Mouse (Mus musculus) embryonic facial prominence, embryonic 10.5 days (tissue): ENCODE results near the gene Matn1. TPM values are rescaled to one million over a fixed set of nuclear protein-coding genes. Genes with fewer than 3 reads are reported as not detected.
A peak's percentile ranks its signal among the peaks of the same experiment; 100 is the strongest.

ENCODE experiments used
- DNase-seq: peaks from one replicate; pipeline ENCODE4 v3.0.0-alpha.2; 2017; ENCODE audit warnings: low spot score
- H3K27ac ChIP-seq: fragments of 300-500 bp; sonication (generic); replicated peaks from 2 replicates; pipeline ENCODE4 v1.5.1; 2016; ENCODE audit warnings: mild to moderate bottlenecking
- H3K27me3 ChIP-seq: fragments of 300-500 bp; sonication (generic); replicated peaks from 2 replicates; pipeline ENCODE4 v1.6.1; 2016; ENCODE audit warnings: low read depth, mild to moderate bottlenecking; ENCODE audit not compliant: poor library complexity, severe bottlenecking
- H3K36me3 ChIP-seq: fragments of 300-500 bp; sonication (generic); replicated peaks from 2 replicates; pipeline ENCODE4 v1.6.1; 2016; ENCODE audit warnings: mild to moderate bottlenecking, moderate library complexity
- H3K4me1 ChIP-seq: fragments of 300-500 bp; sonication (generic); 2 replicates; pipeline ENCODE4 v1.6.1; 2016
- H3K4me3 ChIP-seq: fragments of 300-500 bp; sonication (generic); 2 replicates; pipeline ENCODE4 v1.5.1; 2016; ENCODE audit warnings: mild to moderate bottlenecking, moderate library complexity
- H3K9me3 ChIP-seq: fragments of 300-500 bp; sonication (generic); 2 replicates; pipeline ENCODE4 v1.6.1; 2016; ENCODE audit warnings: mild to moderate bottlenecking
- WGBS: fragments of 180-500 bp; shearing (Covaris S2); methylation state at CpG from one replicate; pipeline ENCODE4 v1.1.7; 2016; 5-methylcytosine and 5-hydroxymethylcytosine counted together
- polyA plus RNA-seq: library from polyadenylated mRNA; unstranded; fragments of >200 nt; fragmentation: Nextera tagmentation; extraction: Ambion mirVana; gene quantifications from 2 replicates; pipeline ENCODE4 v1.2.1, GENCODE M21; 2016

The Matn1 gene
- polyA plus RNA-seq, 1 experiment from 2014 or later, result not detected

DNA sequence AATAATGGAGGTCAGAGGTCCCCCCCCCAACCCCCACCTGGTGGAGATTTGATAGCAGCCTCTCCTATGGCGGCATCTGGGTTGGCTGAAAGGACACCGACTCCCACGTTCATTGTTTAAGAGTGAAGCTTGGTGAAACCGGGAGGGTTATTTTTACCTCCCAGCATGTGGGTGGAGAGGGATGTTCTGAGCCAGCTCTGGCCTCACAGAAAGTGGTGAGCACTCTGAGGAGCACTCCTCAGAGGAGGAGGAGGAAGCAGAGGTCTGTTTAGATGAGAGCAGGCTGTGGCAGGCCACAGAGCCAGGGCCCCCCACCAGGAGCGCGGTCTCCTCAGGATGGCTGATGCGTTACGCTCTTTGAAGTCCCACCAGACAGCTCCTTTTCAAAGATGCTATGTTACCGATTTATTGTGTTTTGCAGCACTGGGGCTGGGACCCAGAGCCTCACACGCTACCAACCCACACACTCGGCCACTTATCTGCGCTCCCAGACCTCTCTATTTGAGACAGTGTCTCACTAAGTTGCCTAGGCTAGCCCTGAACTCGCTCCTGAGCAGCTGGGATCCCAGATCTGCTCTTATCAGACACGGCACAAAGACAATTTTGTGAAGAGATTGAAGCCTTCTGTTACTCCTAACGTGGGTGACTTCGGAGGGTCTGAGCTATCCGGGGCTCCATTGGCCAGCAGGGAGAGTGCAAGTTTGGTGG, 34.9 kb upstream of the Matn1 start:
- Histone ChIP-seq H3K4me3 (no peak overlapping the region), H3K27me3 (no peaks in the 10 kb centered on the region), H3K9me3 (no peaks in the 10 kb centered on the region), H3K27ac (peak overlapping the region; percentile 26; the same call in 1 of the 2 replicates), H3K36me3 (no peaks in the 10 kb centered on the region), H3K4me1 (peaks cover 49% of the 10 kb centered on the region)
- no peak for DNase-seq
- 67% methylated on average over 17 of the region's 17 CpGs for WGBS

DNA sequence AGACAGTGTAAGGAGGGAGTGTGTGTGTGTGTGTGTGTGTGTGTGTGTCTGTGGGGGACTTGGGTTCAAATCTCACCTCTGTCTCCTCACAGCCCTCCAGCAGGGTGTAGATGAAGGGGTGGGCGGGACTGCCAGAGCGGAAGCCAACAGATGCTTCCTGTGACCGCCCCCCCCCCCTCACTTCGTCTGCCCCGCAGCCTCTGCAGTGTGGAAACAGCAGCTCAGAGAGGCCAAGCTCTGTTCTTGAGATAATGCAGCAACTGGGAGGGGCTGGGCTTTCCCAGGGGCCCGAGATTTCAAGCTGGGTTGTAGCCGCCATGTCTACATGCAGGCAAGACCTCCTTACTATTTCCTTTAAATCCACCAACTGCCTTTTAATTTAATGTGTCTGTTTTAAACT, 33.5 kb upstream of the Matn1 start:
- WGBS, result 47% methylated on average over 7 of the region's 7 CpGs
- Histone ChIP-seq H3K4me3 (no peak overlapping the region), H3K9me3 (no peaks in the 10 kb centered on the region), H3K27me3 (no peaks in the 10 kb centered on the region), H3K36me3 (no peaks in the 10 kb centered on the region), H3K27ac (0 out of 2 replicates have a peak overlapping the region, but pooled peaks have one; percentile 55), H3K4me1 (peaks cover 47% of the 10 kb centered on the region)
- peak; percentile 35 for DNase-seq

GRCm38 (mm10) chr4:130912626-130913025, 31.6 kb upstream of the Matn1 start:
- no peak overlapping the region for H3K27ac ChIP-seq
- no peak for DNase-seq
- H3K36me3 ChIP-seq, result no peaks in the 10 kb centered on the region
- H3K27me3 ChIP-seq, result no peaks in the 10 kb centered on the region
- no peak overlapping the region for H3K4me3 ChIP-seq
- no peaks in the 10 kb centered on the region for H3K9me3 ChIP-seq
- H3K4me1 ChIP-seq, result peaks cover 51% of the 10 kb centered on the region
- 87% methylated on average over 3 of the region's 3 CpGs for WGBS

DNA sequence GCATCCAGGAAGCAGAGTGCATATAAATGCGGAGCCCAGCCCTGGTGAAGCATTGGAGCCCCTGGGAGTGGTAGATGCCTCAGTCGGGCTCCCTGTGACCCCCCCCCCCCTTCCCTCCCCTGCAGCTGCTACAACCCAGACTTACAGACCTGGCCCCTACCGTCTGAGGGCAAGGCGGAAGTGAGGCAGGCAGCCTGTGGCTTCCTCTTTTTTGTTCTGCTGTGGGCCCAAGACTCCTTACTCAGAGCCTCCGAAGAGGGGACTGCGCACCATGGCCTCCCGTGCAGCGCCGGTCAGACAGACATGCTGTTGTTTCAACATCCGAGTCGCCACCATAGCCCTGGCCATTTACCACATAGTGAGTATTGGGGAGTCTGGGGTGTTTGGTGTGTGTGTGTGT, 31.1 kb upstream of the Matn1 start, which contains the start of gene Laptm5:
Laptm5 (plus strand) TSS at position 49 of the 400 bp plus-strand sequence.
- H3K4me1 ChIP-seq, result peaks cover 54% of the 10 kb centered on the region
- DNase-seq, result no peak
- WGBS, result 66% methylated on average over 11 of the region's 11 CpGs
- no peaks in the 10 kb centered on the region for H3K9me3 ChIP-seq
- peak within 1 kb of the TSS; percentile 48 for H3K27ac ChIP-seq
- H3K36me3 ChIP-seq, result no peaks in the 10 kb centered on the region
- no peaks in the 10 kb centered on the region for H3K27me3 ChIP-seq
- no peak within 1 kb of the TSS for H3K4me3 ChIP-seq

DNA sequence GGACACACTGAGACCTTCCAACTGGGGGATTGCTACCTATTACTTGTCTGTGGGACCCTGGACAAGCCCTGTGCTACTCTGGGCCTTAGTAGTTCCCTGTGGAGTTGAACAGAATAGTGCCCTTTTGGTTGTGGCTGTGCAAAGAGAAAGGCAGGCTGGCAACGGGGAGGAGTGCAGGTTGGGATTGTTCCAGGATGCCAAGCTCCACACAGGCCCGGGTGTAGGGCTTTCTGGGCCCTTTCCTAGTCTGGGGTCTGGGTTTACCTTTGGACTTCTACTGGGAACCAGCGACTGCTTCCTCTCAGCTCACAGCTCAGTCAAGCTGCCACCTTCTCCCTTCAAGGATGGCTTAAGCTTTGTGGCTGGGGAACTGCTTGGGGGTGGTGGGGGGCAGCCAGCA, 30.7 kb upstream of the Matn1 start:
- DNase-seq, result no peak
- peak overlapping the region; percentile 48 for H3K27ac ChIP-seq
- H3K9me3 ChIP-seq, result no peaks in the 10 kb centered on the region
- 75% methylated on average over 3 of the region's 3 CpGs for WGBS
- H3K4me1 ChIP-seq, result peaks cover 51% of the 10 kb centered on the region
- H3K27me3 ChIP-seq, result no peaks in the 10 kb centered on the region
- no peaks in the 10 kb centered on the region for H3K36me3 ChIP-seq
- H3K4me3 ChIP-seq, result no peak overlapping the region

GRCm38 (mm10) chr4:130914011-130914410, 30.2 kb upstream of the Matn1 start:
- H3K27me3 ChIP-seq, result no peaks in the 10 kb centered on the region
- no peaks in the 10 kb centered on the region for H3K9me3 ChIP-seq
- no peak overlapping the region for H3K4me3 ChIP-seq
- peak overlapping the region; percentile 48 for H3K27ac ChIP-seq
- DNase-seq, result no peak
- peaks cover 46% of the 10 kb centered on the region for H3K4me1 ChIP-seq
- 78% methylated on average over 4 of the region's 4 CpGs for WGBS
- no peaks in the 10 kb centered on the region for H3K36me3 ChIP-seq

- Histone ChIP-seq H3K4me3 (no peak overlapping the region), H3K9me3 (no peaks in the 10 kb centered on the region), H3K27ac (0 out of 2 replicates have a peak overlapping the region, but pooled peaks have one; percentile 5), H3K27me3 (no peaks in the 10 kb centered on the region), H3K4me1 (peaks cover 45% of the 10 kb centered on the region), H3K36me3 (no peaks in the 10 kb centered on the region)
- DNase-seq, result no peak
- WGBS, result 85% methylated on average over 7 of the region's 7 CpGs
Observed at GRCm38 (mm10) chr4:130914527-130914926, 29.7 kb upstream of the Matn1 start.

- WGBS, result 80% methylated on average over 12 of the region's 12 CpGs
- no peak overlapping the region for H3K4me3 ChIP-seq
- H3K9me3 ChIP-seq, result no peaks in the 10 kb centered on the region
- no peak for DNase-seq
- H3K4me1 ChIP-seq, result peaks cover 50% of the 10 kb centered on the region
- no peaks in the 10 kb centered on the region for H3K36me3 ChIP-seq
- H3K27me3 ChIP-seq, result no peaks in the 10 kb centered on the region
- no peak overlapping the region for H3K27ac ChIP-seq
Observed at GRCm38 (mm10) chr4:130915006-130915667, 29.0 kb upstream of the Matn1 start.

GRCm38 (mm10) chr4:130915668-130916035, 28.5 kb upstream of the Matn1 start:
- Histone ChIP-seq H3K36me3 (no peaks in the 10 kb centered on the region), H3K27ac (no peak overlapping the region), H3K27me3 (no peaks in the 10 kb centered on the region), H3K4me1 (peaks cover 52% of the 10 kb centered on the region), H3K4me3 (no peak overlapping the region), H3K9me3 (no peaks in the 10 kb centered on the region)
- no peak for DNase-seq
- WGBS, result 56% methylated on average over 7 of the region's 7 CpGs

DNA sequence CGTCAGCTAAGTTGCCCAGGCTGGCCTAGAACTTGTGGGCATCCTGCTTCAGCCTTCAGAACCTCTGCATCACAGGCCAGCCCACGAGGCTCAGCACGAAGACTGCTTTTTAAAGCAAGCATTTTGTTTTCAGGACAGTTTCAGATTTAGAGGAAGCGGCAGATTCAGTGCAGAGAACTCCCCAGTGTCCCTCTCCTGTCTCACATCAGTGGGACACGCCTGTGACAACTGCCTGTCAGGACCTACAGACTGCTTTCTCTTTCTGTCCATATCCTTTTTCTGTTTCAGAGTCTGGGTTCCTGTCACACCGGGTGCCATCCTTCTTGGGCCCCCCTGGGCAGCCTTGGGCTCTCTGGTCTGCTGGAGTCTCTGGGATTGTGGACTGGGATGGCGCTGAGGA, 27.5 kb upstream of the Matn1 start:
- Histone ChIP-seq H3K9me3 (no peaks in the 10 kb centered on the region), H3K4me3 (no peak overlapping the region), H3K36me3 (no peaks in the 10 kb centered on the region), H3K4me1 (peaks cover 60% of the 10 kb centered on the region), H3K27ac (no peak overlapping the region), H3K27me3 (no peaks in the 10 kb centered on the region)
- WGBS, result 76% methylated on average over 7 of the region's 7 CpGs
- no peak for DNase-seq

DNA sequence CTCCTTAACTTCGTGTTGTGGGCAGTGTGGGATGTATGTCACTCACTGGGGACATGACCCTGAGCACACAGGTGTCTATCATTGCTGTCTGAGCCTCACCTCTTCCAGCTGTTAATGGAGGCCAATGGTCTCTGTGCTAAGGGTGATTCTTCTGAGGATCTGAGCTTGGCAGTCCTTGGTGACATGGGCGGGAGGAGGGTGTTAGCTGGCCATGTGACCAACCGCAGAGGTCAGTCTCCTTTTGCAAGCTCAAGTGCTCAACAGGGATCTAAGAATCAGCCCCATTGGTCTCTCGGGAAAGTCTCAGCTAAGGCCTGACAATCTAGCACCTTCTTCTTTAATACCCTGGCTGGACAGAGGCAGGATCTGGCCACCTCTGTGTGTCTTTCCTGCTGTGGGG, 26.6 kb upstream of the Matn1 start:
- Histone ChIP-seq H3K4me3 (no peak overlapping the region), H3K27ac (0 out of 2 replicates have a peak overlapping the region, but pooled peaks have one; percentile 2), H3K9me3 (no peaks in the 10 kb centered on the region), H3K4me1 (peaks cover 70% of the 10 kb centered on the region), H3K36me3 (no peaks in the 10 kb centered on the region), H3K27me3 (no peaks in the 10 kb centered on the region)
- no peak for DNase-seq
- 66% methylated on average over 4 of the region's 4 CpGs for WGBS

DNA sequence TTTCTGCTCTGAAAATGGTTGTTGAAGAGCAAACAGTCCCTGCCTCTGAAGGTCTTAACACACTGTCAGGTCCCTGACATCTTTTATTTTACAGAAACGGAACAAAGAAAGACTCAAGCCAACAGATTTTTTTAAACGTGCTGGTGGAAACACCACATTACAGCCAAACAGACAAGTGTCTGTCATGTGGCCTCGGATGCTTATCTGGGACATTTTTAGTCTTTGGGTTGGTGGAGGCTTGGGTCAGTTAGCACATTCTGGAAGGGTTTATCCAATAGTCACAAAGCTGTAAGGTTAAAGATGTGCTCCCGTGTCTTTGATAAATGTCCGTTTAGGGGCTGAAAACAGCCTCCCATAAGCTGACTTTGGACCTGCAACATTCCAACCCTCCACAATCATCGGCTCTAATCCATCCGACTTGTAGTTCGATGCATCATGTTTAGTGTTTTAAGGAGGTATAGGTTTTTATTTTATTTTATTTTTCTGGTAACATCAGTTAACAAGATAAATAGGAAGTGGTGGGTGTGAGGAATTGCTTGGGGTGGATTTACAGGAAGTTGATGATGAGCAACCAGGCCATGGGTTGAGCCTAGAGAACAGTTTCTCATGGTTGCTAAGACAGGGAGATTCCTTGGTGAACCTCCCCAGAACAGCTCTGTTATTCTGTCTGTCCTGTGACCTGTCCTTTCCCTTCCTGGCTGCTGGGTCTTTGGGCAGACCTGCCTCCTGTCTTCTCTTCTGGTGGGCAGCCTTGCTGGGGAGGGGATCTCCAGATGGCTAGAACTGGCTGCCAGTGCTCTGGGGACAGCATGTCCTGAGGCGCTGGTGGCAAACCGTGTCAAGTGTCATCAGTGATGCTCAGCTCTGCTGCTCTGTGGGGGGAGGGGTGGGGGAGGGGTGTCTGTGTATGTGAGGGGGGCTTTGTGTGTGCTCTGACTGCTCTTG, 25.1 kb upstream of the Matn1 start:
- DNase-seq, result no peak
- no peaks in the 10 kb centered on the region for H3K27me3 ChIP-seq
- H3K4me1 ChIP-seq, result peaks cover 64% of the 10 kb centered on the region
- H3K36me3 ChIP-seq, result no peaks in the 10 kb centered on the region
- WGBS, result 70% methylated on average over 10 of the region's 10 CpGs
- no peaks in the 10 kb centered on the region for H3K9me3 ChIP-seq
- H3K27ac ChIP-seq, result no peak overlapping the region; the same call in 1 of the 2 replicates
- no peak overlapping the region for H3K4me3 ChIP-seq
